Mouse (Mus musculus) lung, adult 2 months (tissue): ENCODE data around the gene Grm7.

ENCODE experiments used
- CTCF ChIP-seq: fragments of 200-500 bp; IDR thresholded peaks from 2 replicates; pipeline ENCODE4 v1.5.1; 2011; ENCODE audit warnings: mild to moderate bottlenecking, low read length, control low read depth; ENCODE audit not compliant: insufficient read depth
- POLR2A ChIP-seq: fragments of 200-500 bp; IDR thresholded peaks from 2 replicates; pipeline ENCODE4 v1.6.1; 2011; ENCODE audit warnings: low read depth, mild to moderate bottlenecking, control low read depth, low read length, borderline replicate concordance; ENCODE audit errors: extremely low read depth

DNA sequence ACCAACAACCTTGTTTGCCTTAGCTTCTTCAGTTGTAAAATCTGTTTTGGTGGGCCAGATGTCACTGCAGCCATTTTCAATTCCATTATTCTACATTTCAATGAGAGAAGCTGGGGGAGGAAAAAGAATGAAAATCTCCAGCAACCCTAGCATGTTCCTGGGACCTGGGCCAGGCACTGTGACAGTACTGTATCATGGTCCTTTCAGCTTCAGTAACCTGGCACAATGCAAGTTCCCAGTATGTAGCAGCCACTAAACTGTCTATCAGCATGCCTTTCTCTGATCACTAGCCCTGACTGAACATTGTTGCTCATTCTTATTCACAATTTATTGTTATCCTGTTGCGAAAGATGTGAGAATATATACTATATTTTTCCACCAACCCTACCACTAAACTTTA, 779.4 kb downstream of the Grm7 start:
- no peak for TF ChIP-seq CTCF
- no peak for TF ChIP-seq POLR2A
